Mouse (Mus musculus) hindlimb bud, embryonic 11.5 days (tissue): ENCODE results near the gene Axl.
A peak's percentile ranks its signal among the peaks of the same experiment; 100 is the strongest.

Experiments
- DNase-seq: peaks from one replicate; pipeline ENCODE4 v3.0.0-alpha.2; 2012; ENCODE audit warnings: low read depth, low spot score; ENCODE audit errors: extremely low spot score

The Axl gene

GRCm38 (mm10) chr7:25788220-25789128 lies at the start of gene Axl:
TSS of gene Axl (minus strand) at chr7:25788705.
- no peak for DNase-seq

DNA sequence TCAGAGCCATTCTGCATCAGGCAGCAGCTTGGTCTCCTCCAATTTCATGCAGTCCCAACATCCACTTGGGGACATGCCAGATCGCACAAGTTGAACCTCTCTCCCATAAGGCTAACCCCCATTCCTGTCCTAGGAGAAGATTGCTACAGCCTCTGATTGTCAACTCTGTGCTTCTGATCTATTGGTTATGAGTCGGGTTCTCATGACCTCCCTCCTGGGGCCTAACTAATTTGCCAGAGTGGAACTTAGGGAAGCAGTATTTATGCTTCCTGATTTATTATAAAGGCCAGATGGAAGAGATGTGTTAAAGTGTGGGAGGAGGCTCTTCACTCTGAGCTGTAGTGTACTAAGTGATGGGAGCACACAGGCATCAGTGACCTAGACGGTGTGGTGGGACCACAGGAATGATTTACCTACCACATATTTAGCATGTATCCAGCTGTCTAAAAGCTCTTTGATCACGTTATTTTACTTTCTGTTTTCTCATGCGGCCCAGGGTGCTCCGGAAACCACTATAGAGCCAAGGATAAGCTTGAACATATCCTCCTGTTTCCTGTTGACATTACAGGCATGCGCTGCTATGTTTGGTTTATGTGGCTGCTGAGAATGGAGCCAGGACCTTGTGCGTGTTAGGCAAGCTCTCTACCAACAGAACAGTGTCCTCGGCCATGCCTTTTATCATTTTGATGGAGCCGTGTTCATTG lies 46.8 kb upstream of the Axl start:
- no peak for DNase-seq

DNA sequence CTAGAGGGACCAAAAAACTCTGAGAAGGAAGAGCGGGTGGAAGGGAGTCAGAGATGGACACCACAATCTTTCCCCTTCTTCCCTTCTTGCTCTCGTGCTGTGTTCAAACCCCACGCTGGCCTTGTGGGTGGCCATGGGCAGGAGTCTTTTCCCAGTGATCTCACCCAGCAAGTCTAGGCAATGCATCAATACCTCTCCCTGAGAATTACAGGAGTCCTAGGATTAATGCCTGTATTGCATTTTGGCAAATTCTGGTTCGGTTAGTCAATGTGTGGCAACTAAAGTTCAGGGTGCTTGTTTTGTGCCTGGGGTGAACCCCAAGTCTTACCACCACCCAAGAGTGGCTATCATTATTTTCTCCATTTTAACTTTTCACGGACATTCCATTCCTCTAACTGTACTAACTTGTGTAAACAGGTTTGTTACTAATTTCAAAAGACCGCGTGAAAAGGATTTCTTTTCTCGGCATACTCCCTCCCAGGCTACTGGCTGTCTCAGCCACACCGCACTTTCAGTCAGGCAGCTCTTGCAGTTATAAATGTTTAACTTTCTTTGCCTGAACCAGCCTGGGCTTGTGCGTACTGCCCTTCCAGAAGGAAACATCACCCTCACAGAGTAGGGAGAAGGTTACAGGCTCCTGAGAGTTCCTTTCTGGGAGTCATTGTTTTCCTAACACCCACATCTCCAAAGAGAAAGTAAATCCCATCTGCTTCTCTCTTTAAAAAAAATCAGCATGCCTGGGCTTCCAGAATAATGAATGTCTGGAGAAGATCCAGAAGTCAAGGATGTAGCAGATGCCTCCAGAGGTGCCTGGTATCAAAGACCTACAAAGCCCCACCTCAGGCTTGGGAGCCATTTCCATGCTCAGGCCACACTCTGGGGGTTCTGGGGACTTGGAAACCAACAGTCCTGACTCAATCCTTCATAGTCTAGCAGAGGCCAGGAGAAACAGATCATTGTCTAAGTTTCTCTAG lies 43.3 kb upstream of the Axl start:
- no peak for DNase-seq

DNA sequence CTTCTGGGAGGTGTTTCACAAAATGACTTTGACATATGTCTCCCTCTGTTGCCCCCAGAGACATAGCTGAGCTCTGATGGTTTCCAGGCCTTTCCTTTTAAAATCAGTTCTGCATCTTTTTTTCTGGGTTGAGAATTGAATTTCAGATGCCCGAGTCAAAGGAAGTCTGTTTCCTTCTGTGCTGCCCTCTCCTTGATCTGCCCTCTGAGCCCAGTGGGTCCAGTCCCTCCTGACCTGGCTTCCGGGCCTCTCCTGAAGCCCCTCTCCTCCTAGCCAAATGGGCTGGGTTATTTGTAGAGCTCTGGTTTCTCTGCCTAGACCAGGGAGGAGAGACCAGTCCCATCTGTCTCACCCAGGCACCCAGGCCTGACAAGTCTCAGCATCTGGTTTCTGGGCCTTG lies 41.7 kb upstream of the Axl start:
- no peak for DNase-seq

DNA sequence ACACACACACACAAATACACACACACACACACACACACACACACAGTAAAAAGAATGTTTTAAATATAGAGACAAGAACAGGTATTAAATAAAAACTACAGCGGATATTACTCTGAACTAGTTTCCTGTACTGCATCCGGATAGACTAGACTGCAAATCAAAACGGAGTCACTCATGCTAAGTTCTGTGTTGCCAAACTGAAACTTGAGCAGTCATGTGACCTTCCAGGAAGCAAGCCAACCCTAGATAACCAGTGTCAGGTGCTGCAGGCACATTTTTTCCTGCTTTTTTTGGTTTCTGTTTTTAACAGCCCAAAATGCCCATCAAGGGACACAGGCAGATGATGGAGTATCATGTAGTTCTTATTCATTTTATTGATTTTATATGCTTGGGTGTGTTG lies 38.7 kb upstream of the Axl start:
- DNase-seq = no peak

GRCm38 (mm10) chr7:25826029-25826428 lies 37.5 kb upstream of the Axl start:
- DNase-seq = no peak

DNA sequence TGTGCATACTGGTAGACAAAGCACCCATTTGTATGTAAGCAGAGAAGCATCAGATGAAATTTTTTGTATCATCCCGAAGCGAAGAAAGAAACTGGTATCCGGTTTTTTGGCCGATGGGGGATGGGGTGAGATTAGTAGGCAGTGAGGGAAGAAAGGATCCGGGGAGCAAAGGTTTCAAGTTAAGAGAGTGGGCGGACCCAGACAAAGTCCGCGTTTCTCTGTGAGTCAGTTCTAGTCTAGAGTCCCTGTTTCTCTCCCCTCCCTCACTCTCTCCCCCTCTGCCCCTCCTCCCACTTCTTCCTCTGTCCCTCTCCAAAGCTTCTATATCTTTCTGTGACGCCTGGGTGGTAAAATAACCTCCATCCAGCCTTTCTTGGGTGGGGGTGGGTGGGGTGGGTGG lies 36.5 kb upstream of the Axl start:
- DNase-seq = no peak

DNA sequence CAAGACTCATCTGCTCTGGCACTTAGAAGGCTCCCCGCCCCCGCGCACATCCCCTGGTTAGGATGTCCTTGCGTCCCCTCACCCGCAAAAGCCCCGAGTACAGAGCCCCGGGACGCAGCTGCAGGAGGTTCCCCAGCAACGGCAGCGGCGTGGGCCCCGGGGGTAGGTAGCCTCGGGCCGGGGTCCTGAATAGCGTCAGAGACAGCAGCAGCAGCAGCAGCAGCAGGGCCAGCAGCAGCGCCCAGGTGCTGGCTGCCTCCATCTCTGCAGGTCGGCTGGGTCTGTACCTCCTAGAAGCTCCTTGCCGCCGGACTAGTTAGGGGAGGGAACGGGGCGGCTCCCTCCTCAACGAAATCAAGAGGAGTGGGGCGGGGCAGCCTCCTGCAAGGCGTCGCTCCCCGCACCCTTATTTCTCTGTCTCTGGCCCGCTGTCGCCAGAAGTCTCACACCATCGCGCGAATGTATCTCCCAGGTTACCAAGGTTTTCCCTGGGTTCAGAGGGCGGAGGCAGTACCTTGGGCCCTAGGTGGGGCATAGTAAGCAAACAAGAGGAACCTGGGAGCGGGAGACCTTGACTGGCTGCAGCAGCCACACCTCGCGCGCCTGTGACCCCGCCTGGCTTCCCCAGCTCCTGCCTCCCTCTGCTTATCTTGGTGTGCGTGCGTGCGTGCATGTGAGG lies 27.9 kb upstream of the Axl start, which contains the start of gene Cyp2s1:
Cyp2s1 (minus strand) TSS at position 673 of the 679 bp plus-strand sequence.
- DNase-seq = no peak

DNA sequence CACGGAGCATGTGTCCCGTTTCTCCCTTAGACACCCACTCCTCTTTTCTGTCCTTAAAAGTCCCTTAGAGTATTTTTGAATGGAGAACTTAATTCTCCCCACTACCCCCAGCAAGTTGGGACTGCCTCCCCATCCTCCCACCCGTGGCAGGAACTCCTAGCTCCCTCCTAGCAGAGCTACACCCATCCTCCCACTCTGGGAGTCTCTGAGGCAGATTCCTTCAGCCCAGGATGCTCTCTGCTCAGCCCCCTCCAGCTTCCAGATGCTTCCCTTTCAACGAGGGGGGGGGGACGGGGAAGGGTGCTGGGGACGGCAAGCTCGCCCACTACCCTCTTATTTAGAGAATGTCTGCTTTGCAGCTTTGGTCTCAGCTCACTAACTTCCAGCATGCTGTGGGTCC lies 27.1 kb upstream of the Axl start:
- no peak for DNase-seq

DNA sequence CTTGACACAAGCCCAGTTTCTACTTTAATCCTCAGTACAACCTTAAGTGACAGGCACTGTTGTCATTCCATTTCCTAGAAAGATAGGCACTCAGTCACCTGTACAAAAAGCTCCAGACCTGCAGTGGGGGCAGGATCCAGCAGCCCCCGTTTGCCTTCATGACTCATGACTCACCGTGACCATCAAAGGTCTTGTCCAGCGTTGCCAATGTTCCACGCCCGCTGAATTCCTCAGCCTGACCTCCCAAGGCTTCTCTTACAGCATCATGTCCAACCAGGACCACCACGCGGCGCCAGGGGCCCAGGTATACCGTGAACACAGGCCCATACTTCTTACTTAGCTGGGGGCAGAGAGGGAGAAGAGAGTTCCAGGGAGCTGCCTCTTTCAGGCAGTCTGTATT lies 26.2 kb upstream of the Axl start:
- DNase-seq = no peak

DNA sequence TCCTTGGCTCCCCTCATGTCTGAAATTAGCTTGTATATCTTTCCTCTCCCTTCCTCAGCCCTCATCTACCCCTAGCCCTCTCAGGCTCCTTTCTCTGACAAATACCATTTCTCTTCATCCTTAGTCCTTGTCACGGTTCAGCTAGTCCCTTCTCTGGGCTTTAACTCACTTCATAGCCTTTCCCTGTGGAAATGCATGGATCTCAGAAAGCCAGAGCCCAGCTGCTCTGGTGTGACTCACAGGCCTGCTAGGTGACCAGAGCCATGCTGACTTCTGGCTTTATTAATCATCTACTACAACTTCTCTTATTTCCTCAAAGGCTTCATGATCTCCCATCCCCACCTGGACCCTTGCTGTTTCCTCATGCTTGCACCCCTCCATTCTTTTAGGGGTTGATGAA lies 23.7 kb upstream of the Axl start:
- DNase-seq = no peak

DNA sequence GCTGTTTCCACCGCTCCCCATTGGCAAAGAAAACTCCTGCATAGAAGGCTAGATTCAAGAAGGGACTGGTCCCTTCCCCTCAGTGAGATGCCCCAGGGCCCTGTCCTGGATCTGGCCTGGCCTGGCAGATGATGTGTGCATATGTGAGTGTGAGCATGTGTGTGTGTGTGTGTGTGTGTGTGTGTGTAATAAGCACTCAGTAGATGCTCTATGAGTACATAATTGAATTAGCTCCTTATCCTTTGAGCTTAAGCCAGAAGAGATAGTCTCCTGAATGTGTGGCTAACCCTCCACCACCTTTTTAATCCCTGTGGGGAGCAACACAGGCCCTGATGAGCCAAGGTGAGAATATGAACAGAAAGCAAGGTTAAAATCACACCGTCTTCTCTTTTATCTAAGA lies 23.2 kb upstream of the Axl start:
- DNase-seq = no peak

GRCm38 (mm10) chr7:25805631-25806343 lies 17.3 kb upstream of the Axl start:
- peak; percentile 73 for DNase-seq

- no peak for DNase-seq
These were observed 16.3 kb upstream of the Axl start for GRCm38 (mm10) chr7:25804792-25805191.

DNA sequence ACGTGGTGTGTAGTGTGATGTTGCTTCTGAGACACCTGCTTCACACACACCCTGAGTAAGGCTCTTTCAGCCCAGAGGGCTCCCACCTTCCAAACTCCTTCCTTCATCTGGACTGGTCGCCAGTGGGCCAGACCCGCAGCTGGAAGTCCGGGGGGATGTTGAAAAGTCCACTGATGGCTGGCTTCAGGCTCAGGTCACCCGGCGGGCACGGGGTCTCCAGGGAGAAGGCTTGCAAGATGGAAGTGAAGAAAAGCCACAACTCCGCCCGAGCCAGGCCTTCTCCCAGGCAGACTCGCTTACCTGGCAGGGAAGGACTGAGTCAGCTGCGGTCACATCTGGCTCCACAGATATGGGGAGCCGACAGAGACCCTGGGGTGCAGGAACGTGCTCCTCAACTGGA lies 15.0 kb upstream of the Axl start:
- DNase-seq = no peak

DNA sequence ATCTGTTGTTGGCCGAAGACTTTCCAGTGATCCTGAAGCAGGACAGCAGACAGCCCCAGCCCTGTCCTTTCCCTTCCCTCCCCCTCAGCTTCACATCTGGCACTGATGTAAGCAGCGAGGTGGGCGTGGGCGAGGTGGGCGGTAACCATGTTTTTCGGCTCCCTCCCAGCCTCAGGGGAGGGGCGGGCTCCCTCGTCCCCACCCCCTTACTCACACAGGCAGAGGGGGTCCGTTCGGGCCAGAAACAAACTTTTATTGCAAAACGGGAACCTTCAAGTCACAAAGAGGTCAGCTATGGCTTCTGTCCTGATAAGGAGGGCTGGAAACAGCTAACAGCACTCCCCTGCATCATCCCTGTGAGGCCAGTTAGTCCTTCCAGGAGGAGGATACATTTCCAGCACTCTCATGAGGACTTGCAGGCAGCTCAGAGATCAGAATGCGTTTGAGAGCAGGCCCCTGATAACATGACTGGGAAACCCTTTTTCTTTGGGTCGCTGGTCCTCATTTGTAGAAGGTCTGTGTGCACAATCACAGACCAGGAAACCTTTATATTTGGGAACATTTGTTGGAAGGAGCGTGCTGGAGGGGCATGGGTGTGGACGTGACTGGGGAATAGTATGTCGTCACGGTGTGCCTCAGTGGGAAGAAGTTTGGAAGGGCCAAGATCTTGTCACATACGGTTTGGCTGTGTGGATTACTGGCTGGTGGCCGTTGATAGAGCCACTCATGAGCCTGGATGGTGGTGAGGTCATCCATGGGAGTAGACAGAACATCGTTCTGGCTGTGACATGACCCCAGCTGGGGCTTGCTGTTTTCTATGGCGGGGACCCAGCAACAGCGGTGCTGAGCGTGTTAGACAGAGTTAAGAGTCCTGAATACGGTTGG lies 14.0 kb upstream of the Axl start:
- DNase-seq = peak; percentile 30

GRCm38 (mm10) chr7:25801031-25801430 lies 12.5 kb upstream of the Axl start:
- no peak for DNase-seq

DNA sequence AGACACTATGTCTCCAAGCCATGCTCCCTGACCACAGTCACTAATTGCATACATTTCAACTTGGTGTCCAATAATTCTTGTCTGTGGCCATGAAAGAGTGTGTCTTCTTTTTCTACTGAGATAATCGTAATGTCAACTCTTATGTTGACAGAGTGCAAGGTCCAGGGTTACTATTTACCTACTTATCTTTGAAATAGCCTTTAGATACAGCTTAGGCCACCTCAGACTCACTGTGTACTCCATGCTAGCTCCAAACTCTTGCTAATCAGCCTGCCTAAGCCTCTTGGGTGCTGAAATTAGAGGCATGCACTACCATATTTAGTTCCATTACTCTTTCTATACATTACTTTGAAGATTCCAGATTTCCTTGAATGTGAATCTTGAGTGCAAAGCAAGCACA lies 10.9 kb upstream of the Axl start:
- no peak for DNase-seq

DNA sequence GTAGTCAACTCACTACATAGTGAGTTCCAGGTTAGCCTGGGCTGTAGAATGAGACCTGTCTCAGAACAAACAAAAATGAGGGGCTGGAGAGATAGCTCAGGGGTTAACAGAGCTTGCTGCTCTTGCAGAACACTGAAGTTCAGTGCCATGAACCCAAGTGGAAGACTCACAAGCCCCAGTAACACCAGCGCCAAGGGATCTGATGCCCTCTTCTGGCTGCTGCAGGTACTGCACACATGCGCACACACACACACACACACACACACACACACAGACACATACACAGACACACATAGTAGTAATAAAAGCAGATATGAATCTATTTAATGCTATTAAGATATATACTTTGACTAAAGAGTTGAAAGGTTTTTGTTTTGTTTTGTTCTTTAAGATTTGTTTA lies 10.0 kb upstream of the Axl start:
- no peak for DNase-seq
